Mouse (Mus musculus): ENCODE measurements around the gene Sh3kbp1. TPM values are rescaled to one million over a fixed set of nuclear protein-coding genes. Genes with fewer than 3 reads are reported as not detected.

Gene Sh3kbp1
- total RNA-seq, 2 experiments from 2014 or later, result 26.3 to 34.1 TPM

DNA sequence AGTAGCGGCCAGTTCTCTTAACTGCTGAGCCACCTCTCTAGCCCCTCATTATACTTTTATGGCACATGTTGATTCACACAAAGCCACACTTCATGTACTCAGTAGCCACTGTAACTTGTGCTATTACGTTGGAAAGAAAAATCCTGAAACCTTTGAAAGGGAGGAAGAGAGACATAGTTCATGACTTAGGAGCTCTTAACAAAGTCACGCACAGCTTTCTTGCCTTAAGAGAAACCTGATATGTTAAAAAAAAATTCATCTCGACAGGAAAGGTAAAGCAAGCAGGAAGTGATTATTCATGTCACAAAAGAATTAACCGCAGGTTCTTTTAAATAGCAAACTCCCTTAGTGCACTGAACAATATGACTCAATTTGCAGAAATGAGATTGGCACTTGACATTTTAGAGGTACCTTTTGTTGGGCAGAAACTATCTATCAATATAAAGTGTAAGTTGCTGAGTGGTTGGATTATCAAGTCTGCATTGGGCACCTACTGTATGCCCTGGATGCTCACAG is 51.3 kb downstream of the Sh3kbp1 start:
- DNase-seq, result no peak

- DNase-seq, result no peak
Measured at GRCm38 (mm10) chrX:159685521-159685920, 58.4 kb downstream of the Sh3kbp1 start.

GRCm38 (mm10) chrX:159686850-159687249 is 59.8 kb downstream of the Sh3kbp1 start:
- no peak for DNase-seq

DNA sequence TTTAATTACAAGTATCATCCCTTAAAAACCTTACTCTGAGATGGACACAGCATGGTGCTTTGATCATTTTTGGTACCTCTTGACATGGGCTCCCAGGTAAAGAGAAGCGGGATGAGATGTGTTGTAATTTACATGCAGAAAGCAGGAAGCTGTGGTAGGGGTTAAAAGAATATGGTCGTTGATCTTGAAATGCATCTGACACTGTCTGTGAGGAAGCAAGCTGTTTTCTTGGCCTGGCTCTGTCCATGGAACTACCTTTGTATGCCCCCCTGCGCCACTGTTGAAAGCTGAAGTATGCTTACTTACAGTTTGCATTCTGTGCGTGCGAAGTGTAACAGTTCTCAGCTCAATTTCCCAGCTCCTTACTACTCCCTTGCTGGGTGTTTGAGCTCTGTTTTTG is 61.6 kb downstream of the Sh3kbp1 start:
- no peak for DNase-seq

- no peak for DNase-seq
Measured at GRCm38 (mm10) chrX:159689785-159690416, 62.8 kb downstream of the Sh3kbp1 start.

GRCm38 (mm10) chrX:159693126-159693525 is 66.1 kb downstream of the Sh3kbp1 start:
- DNase-seq, result no peak

- no peak for DNase-seq
Measured at GRCm38 (mm10) chrX:159696545-159696944, 69.5 kb downstream of the Sh3kbp1 start.

GRCm38 (mm10) chrX:159697030-159697454 is 70.0 kb downstream of the Sh3kbp1 start:
- no peak for DNase-seq

- DNase-seq, result no peak
Measured at GRCm38 (mm10) chrX:159702850-159703249, 75.8 kb downstream of the Sh3kbp1 start.

GRCm38 (mm10) chrX:159704381-159705004 is 77.4 kb downstream of the Sh3kbp1 start:
- no peak for DNase-seq

- DNase-seq, result no peak
Measured at GRCm38 (mm10) chrX:159705412-159705811, 78.3 kb downstream of the Sh3kbp1 start.

DNA sequence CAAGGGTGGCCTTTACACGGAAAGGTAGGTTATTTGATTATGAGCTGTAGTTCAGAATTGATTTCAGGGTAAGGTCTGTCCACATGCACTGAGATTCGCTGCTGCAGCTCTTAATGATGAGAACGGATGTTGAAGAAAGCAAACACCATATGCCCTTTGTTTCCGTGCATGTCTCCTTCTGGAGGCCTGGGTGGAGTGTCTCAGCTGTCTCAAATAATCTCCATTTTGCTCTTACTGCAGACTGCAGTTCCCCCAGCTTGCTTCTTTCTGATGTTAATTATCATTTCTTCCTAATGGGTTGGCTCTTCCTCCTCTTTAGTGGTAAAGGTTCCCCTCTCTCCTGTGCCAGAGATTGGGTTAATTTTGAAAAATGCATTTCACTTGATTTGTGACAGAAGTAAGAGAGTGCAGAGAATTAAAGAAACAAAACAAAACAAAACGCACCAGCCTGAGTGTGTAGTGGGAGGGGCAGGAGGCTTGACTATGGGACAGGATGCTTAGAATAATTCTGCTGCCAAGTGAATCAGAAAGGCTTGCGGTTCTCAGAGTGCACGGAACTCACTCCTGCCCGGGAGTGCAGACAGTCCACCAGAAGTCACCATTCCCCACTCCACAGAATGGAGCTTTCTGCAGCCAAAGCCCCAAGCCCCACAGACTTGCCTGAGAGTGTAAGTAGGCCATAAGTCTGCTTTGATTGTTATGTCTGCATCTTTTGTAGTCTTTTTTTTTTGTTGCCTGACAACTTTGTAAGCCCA is 81.2 kb downstream of the Sh3kbp1 start:
- no peak for DNase-seq

DNA sequence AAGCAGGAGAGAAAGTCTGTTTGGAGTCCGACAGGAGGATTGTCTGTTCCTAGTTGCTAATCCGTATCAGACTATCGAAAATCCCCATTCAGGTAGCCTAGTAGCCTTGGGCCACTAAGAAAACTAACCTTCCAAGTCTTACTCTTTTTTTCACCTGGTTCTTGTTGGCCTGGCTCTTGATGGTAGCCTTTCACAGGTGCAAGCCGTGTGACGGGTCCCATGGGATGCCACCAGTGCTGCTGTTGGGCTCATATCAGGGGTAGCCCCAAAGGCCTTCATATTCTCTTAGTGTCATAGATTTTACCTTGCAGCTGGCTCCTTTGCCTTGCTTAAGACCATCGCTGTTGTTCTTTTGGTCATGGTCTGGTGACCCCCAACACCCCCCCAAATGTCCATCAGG is 82.2 kb downstream of the Sh3kbp1 start:
- DNase-seq, result no peak

DNA sequence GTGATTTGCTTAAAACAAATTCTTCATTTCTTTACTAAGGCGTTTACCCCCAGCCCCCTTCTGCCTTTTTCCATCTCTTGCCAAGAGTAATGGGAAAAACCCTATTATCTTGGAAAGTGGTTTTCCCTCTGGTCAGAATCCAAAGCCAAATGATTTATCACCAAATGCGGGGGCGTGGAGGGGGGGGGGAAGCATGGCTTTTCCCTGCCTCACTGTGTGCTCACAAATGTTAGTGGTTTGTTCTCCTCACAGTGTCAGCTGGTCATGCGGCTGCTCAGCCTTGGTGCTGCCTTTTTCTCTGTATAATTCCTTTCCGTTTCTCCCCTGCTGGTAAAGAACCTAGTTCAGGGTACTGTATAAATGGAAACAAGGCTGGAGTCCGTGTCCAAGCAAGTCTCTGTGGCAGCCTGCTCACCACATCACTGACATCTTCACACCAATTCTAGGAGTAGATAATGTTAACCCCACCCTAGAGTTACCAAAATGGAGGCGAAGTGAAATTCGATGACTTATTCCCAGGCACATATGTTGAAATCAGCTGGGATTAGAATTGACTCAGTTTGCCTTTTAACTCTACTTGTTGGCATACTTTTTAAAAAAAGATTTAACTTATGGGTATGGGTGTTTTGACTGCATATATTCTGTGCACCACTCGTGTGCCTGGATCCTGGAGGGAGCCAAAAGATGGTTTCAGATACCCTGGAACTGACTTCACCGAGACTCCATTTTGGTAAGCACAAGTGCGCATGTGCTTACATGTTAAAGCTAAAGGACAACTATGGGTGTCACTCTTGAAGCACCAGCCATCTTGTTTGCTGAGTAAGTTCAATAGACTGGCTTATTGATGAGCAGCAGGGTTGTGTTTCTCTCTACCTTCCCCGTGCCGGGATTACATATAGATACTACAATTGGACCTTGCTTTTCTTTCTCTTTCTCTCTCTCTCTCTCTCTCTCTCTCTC is 84.3 kb downstream of the Sh3kbp1 start:
- no peak for DNase-seq

- no peak for DNase-seq
Measured at GRCm38 (mm10) chrX:159713191-159713590, 86.1 kb downstream of the Sh3kbp1 start.

GRCm38 (mm10) chrX:159721390-159721789 is 94.3 kb downstream of the Sh3kbp1 start:
- DNase-seq, result no peak

DNA sequence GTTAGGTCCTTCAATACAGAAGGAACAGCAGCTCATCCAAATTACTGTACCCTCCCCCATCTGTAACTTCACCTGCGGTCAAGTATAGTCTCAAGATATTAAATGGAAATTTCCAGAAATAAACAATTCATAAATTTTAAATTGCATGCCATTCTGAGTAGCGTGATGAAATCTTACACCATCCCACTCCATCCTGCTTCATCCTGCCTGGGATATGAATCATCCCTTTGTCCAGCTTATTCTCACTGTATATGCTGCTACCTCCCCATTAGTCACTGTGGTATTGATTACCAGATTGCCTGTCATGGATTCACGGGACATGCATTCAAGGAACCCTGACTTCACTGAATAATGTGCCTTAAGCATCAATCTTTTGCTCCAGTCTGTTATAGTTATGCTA is 104.3 kb downstream of the Sh3kbp1 start:
- DNase-seq, result no peak

- no peak for DNase-seq
Measured at GRCm38 (mm10) chrX:159732845-159733244, 105.8 kb downstream of the Sh3kbp1 start.

DNA sequence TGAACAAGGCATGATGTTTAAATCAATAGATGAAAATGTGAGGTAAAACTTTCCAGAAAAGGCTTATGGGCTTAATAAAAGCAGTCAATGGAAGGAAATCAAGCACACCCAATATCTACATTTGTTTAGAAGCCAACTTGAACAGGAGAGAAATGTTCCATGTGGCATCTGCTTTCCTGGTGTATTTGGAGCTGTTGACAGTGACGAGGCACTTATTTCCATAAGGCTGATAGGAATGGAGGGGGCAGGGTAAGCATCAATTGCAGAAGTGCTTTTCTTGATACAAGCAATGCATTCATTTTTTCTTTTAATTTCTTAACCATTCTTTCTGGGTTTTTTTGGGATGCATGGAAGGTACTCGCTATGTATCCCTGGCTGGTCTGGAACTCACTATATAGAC is 106.9 kb downstream of the Sh3kbp1 start:
- no peak for DNase-seq

GRCm38 (mm10) chrX:159735513-159736099 is 108.5 kb downstream of the Sh3kbp1 start:
- no peak for DNase-seq

DNA sequence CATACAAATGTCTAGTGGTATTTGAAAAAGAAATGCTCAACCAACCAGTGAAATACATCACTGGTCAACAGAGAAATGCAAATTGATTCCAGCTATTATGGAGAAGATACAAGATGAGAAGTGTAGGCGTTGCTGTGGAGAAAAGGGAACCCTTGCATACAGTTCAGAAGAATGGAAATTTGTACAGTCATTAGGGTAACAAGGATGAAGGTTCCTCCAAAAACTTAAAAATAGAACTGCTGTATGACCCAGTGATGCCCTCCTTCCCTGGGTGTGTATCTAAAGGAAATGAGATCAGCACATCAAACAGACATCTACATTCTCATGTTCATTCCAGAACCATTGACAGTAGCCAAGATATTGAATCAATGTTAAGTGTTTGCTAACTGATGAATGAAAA is 110.3 kb downstream of the Sh3kbp1 start:
- no peak for DNase-seq

GRCm38 (mm10) chrX:159744035-159744434 is 117.0 kb downstream of the Sh3kbp1 start:
- DNase-seq, result peak; percentile 30

Data from gastrocnemius, postnatal 10 days (tissue).